Mouse (Mus musculus) left cerebral cortex, postnatal 10 days (tissue): ENCODE measurements around the gene Nup210l. TPM values are rescaled to one million over a fixed set of nuclear protein-coding genes. Genes with fewer than 3 reads are reported as not detected.
A peak's percentile ranks its signal among the peaks of the same experiment; 100 is the strongest.

Experiments used
- DNase-seq, 2 experiments: peaks; one replicate each; pipeline ENCODE4 v3.0.0; 2021 to 2022; ENCODE audit warnings: low spot score in 2 of 2, mixed read lengths in 1 of 2; ENCODE audit errors: extremely low spot score in 1 of 2
- intact Hi-C: fragments of 180-260 bp; cut with DNase I; formaldehyde crosslinking; loops from one replicate; pipeline ENCODE4 v1.15.1; 2025
- total RNA-seq, 2 experiments: library from RNA; stranded (reverse); gene quantifications; 2 replicates each; pipeline ENCODE4 v1.2.3; 2021

The Nup210l gene
- total RNA-seq = under 1 TPM; 0.56 to 0.59 TPM

DNA sequence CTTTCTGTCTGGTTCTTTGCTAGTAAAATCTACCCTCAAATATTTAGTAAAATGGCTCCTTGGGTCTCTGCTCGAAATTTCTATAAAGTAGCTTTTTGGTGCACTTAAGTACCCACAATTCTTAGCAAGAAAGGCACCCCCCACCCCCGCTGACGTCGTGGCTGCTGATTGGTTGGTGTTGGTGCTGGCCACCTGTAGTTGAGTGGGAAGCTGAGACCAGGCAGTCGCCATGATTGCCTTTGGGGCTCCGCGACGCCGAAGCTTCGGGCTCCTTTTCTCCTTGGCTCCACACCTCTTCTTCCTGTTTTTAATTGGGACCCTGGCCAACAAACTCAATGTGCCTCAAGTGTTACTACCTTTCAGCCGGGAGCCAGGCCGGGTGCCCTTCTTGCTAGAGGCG, at the start of gene Nup210l:
TSS of gene Nup210l (plus strand) at position 195 of the 400 bp plus-strand sequence.
- no peak for DNase-seq
- intact Hi-C loops = no loop called here

GRCm38 (mm10) chr3:90061549-90061948, 42.4 kb upstream of the Nup210l start:
- DNase-seq = no peak
- intact Hi-C loops = no loop called here

- DNase-seq = no peak
- intact Hi-C loops = loop anchor here (1.0 kb wide), 1 partner anchor 30 kb away; no protein-coding TSS in a partner anchor
Observed at GRCm38 (mm10) chr3:90062539-90062938, 41.4 kb upstream of the Nup210l start.

GRCm38 (mm10) chr3:90064383-90064782, 39.5 kb upstream of the Nup210l start:
- DNase-seq = no peak
- intact Hi-C loops = no loop called here

DNA sequence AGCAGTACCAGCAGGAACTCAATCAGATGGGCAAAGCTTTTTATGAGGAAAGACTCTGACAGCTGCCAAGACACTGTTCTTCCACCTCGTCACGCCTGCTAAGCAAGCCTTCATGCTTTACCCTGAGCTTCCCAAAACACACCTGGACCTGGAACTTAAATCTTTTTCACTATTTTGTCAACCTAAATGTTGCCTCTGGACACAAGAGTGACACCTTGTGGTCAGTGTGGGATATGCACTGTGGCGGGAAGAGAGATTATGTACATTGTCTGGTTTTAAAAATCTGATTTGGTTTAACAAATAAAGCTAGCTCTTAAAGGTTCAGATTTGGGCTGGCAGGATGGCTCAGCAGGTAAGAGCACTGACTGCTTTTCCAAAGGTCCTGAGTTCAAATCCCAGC, 38.4 kb upstream of the Nup210l start:
- peak in 1 of 2 experiments; percentile 28 for DNase-seq
- intact Hi-C loops = no loop called here

DNA sequence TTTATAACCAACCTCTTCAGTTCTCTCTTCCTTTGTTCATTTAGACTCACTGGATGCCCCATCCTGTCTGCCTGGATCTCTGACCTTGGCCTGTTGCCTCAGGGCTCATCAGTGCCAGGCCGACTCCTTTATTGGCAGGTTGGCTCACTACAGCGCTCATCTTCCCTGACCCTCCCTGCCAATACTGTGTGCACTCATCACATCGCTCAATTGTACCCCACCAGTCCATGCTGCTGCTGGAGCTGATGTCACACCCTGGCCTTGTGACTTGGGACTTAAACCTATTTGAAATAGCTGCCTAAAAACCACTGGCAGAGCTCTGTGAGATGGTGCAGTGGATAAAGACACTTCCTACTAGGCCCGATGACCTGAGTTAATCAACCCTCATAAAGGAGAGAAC, 36.1 kb upstream of the Nup210l start:
- DNase-seq = no peak
- intact Hi-C loops = no loop called here

DNA sequence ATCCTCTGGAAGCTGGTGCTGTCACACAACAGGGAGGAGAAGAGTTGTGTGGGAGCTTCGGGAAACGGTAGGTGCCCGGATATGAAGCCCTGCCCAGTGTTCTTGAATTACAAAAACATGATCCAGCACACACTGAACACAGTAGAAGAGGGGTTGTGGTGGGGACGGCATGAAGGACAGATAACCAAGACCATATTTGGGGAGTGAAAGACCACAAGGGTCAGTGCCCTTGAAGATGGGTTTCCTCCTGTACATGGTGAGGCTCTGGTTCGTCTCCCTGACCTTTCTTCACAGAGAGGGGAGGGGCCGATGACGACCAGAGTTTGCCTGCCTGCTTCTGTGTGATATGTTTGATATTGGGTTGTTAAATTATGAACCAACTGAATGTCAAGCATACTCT, 34.2 kb upstream of the Nup210l start:
- intact Hi-C loops = no loop called here
- DNase-seq = no peak

- intact Hi-C loops = no loop called here
- DNase-seq = no peak
Observed at GRCm38 (mm10) chr3:90072294-90072693, 31.6 kb upstream of the Nup210l start, which contains the start of gene Tpm3. TSS of gene Tpm3 (plus strand) at chr3:90072649.

DNA sequence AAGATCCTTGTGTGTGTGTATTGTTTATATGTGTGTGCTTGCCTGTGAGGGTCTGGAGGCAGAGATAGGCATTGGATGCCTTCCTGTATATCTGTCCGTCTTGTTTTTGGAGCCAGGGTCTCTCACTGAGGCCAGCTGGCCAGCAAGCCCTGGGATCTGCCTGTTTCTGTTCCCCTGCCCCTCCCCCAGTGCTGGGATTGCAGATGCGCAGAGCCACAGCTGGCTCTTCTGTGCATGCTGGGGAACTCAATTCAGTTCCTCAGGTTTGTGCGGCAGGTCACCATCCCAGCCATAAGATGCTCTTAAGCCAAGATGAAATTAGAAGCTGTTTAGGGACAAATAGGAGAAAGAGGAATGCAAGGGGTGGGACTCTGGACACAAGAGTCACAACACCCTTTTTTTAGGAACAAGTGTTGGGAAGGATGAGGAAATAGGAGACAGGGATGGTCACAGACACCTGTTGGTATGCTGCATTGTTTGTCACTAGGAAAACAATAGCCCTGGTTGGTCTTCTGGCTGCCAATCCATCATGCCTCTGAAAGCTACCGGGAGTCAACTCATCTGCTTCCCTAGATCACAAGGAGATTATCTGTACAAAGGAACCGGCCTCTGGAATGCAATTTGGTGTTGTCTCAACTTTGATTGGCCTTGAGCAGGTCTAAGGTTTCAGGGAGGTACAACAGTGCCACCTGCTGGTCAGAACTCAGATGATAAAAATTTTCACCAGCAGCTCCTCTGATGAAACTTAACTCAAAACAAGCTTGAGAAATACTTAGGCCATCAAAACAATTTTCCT, 26.8 kb upstream of the Nup210l start:
- intact Hi-C loops = loop anchor here (5.0 kb wide), 1 partner anchor 115 kb away; the partner anchor contains the start of gene Atp8b2

DNA sequence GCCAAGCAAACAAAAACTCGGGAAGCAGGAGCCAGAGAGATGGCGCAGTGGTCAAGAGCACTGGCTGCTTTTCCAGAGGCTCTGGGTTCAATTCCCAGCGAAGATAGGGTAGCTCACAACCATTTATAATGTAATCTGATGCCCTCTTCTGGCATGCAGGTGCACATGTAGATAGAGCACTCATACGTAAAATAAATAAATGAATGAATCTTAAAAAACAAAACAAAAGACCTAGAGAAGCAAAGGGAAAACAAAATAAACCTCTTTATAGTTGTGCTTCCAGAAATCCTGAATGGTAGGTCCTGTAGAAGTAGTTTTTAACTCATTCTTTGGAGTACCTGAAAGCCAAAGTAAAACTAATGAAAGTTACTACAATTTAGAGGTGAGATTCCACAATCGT, 25.7 kb upstream of the Nup210l start:
- DNase-seq = no peak
- intact Hi-C loops = loop anchor here (5.0 kb wide), 1 partner anchor 116 kb away; the partner anchor contains the start of gene Atp8b2

More for the DNA sequence above, 26.8 kb upstream of the Nup210l start:
- DNase-seq = peak; percentile 74 to 80

GRCm38 (mm10) chr3:90079133-90079762, 24.7 kb upstream of the Nup210l start:
- intact Hi-C loops = loop anchor here (5.0 kb wide), 1 partner anchor 117 kb away; the partner anchor contains the start of gene Atp8b2
- DNase-seq = peak; percentile 89 to 97

DNA sequence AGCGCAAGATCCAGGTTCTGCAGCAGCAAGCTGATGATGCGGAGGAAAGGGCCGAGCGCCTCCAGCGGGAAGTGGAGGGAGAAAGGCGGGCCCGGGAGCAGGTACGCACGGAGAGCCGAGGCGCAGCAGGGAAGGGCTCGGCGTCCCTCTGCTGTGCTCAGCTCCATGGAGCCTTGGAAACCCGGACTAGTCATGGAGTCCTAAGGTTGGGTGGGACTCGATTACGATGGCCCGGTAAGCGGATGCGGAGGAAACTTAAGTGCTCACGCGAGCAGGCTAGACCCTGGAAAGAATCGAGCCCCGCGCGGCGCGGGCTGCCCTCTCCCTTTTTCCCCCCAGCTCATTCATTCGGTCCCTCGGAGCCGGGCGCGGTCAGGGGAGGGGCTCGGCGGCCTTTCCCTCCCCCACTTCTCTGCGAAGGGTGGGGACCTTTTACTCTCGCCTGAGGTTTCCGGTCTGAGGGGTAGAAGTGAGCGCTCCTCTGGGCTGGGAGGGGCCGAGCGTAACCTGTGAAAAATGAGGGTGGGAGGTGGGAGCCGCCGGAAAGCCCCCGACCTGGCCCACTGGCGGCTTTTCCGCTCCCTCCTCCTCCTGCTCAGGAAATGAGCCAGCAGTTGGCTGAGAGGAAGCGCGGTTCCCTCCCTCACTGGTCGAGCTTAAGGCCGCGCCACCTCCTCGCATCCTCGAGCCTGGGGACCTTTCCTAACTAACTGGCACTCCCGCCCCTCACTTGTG, 24.0 kb upstream of the Nup210l start:
- peak; percentile 52 to 85 for DNase-seq
- intact Hi-C loops = loop anchor here (5.0 kb wide), 1 partner anchor 118 kb away; the partner anchor contains the start of gene Atp8b2

DNA sequence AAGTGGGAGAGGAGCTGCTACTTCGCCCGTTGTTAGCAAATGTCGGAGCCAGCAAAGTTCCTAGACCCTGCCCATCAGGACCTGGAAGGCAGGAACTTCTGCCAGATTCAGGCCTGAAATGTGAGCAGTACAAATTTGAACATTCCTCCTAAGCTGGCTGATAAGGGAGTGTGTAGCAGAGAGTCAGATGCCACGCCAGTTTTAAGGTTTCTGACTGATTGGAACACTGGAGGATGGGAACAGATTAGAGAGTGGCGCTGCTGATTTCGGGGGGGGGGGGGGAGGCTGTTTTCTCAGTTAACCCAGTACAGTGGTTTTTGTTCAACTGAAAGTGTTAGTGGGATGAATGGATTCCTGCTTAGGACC, 23.5 kb upstream of the Nup210l start:
- DNase-seq = no peak
- intact Hi-C loops = no loop called here

DNA sequence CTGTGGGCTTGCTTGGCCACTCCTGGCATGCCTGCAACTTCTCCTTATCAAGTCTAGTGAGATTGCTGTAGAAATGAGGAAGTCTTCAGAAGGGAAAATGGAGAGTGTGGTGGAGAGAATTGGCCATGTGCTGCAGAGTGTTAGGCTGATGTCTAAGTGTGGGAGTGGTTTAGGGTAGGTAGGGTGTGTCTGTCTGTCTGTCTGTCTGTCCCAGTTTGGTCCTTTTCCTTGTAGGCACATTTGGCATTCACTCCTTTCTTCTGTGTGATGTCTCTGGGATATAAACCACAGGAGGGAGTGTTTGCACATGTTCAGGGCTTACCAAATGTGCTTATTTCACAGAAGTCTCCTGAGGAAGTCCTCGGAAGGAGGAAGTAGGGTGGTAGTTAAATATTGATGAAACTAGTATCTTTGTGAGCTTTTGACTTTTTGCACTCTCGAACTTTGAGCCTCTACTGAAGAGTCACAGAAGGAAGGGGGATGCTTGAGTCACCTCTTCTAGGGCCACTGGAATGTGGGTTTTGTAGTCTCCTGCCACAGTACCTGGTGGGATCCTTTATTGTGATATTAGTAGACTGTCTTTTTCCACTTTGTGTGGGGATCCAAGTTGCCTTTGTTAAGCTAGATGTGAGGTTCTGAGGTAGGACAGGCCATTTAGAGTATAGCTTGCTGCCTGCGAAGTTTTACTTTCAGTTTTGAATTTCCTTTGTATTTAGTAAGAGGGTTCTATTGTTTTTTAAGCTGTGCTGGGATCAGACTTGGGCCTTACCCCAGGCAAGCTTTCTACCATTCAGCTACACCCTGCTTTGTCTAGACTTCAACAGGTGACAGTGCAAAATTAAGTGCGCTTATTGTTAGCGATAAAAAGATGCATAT, 22.3 kb upstream of the Nup210l start:
- intact Hi-C loops = no loop called here

DNA sequence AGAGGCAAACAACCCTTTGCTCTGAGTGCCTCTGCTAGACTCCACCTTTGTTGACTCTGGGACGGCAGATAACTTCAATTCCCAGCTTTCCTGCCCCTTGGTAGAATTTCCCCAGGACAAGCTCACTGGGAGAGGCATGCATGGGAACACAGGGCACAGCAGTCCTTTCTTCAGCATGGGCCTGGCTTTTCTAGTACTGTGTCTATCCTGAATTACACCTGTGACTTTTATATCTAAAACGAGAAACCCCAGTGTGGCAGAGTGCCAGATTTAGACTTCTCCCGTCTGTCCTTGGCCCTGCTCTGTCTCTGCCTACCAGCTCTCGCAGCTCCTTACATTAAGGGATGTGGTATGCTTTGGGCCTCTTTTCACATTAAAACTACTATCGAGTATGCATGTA, 20.9 kb upstream of the Nup210l start:
- peak; percentile 41 to 47 for DNase-seq
- intact Hi-C loops = no loop called here

More for the DNA sequence above, 22.3 kb upstream of the Nup210l start:
- DNase-seq = no peak

DNA sequence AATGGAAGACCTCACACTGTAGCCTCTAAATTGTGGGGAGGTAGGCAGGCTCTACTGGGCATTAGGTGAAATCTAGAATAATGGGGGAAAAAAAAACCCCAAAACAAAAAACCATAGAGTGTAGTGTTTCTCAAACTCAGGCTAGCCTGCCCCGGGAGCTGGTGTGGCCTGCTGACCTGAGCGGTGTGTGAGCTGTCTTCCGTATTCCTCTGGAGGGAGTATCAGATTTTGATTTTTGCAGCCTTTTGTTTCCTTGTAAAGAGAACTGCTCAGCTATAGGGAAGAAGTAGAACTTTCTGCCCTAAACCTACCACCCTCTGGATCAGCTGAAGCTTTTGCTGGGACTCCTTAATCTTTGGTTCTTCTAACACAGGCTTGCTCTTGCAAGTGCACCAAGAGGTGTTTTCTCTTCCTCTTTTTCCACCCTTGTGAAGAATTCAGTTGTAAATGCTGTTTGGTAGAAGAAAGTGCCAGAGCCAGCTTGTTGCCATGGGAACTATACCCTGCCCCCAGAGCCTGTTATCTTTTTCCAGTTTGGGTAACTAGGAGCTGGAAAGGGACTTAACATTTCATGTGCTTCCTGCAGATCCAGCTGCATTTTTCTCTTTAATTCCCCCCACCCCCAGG, 20.1 kb upstream of the Nup210l start:
- peak in 1 of 2 experiments; percentile 74 for DNase-seq
- intact Hi-C loops = no loop called here

- intact Hi-C loops = no loop called here
- DNase-seq = no peak
Observed at GRCm38 (mm10) chr3:90084790-90085189, 19.1 kb upstream of the Nup210l start.

DNA sequence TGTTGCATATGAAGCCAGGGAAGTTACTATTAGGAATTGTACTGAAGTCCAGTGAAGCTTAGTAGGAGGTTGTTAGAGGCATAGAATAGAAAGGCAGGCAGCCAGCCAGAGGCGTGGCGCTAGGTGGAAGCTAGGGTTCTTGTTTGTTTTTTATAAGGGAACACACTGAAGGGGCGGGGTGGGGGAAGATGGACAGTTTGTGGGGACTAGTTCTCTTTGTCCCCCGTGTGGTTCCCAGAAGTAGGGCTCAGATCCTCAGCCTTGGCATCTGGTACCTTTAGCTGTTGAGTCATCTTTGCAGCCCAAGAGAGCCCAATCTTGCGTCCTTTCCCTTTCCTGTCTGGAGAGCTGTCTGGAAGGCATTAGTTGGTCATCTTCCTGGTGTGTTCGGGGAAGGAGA, 18.7 kb upstream of the Nup210l start:
- DNase-seq = peak in 1 of 2 experiments; percentile 57
- intact Hi-C loops = no loop called here
